8 mouse cellular contexts compared by ENCODE assay signal in genomic region chr16:78316849-78317248, GRCm38 (mm10). TPM values are rescaled to one million over a fixed set of nuclear protein-coding genes. Genes with fewer than 3 reads are reported as not detected.
DNase-seq lines count a peak whose midpoint lies in the region; ATAC-seq and TF ChIP-seq lines count a peak whose summit lies in the region.

No protein-coding gene starts in this region.

- no peak overlapping the region for H3K4me2 ChIP-seq in forebrain, embryonic 15.5 days (replicated peaks)
- H3K4me2 ChIP-seq in intestine, postnatal 0 days (replicated peaks; ENCODE audit: low read depth) = no peak overlapping the region
- H3K4me2 ChIP-seq in lung, embryonic 16.5 days (ENCODE audit: low read depth, low read length) = no peak overlapping the region

- TF ChIP-seq CTCF in intestine, postnatal 0 days (IDR thresholded peaks at IDR 0.05; ENCODE audit: low read depth) = peak; percentile 85

- no peaks in the 10 kb centered on the region for H3K27me3 ChIP-seq in forebrain, embryonic 15.5 days
- no peaks in the 10 kb centered on the region for H3K27me3 ChIP-seq in intestine, postnatal 0 days (replicated peaks; ENCODE audit: control insufficient read depth, insufficient read depth, low read length)
- H3K27me3 ChIP-seq in lung, embryonic 16.5 days (ENCODE audit: control insufficient read depth, insufficient read depth, low read depth, low read length) = no peaks in the 10 kb centered on the region

- intact Hi-C loops in heart, postnatal 25 days (cut with DNase I) = loop anchor here (2.0 kb wide), 1 partner anchor 118 kb away; no protein-coding TSS in a partner anchor

- no peak overlapping the region for H3K9ac ChIP-seq in forebrain, embryonic 15.5 days (replicated peaks)
- no peak overlapping the region for H3K9ac ChIP-seq in intestine, postnatal 0 days (ENCODE audit: low read depth, low read length)
- H3K9ac ChIP-seq in lung, embryonic 16.5 days (ENCODE audit: low read length) = no peak overlapping the region

- no peaks in the 10 kb centered on the region for H3K36me3 ChIP-seq in forebrain, embryonic 15.5 days
- no peaks in the 10 kb centered on the region for H3K36me3 ChIP-seq in intestine, postnatal 0 days (ENCODE audit: control insufficient read depth, insufficient read depth)
- no peaks in the 10 kb centered on the region for H3K36me3 ChIP-seq in lung, embryonic 16.5 days (ENCODE audit: control insufficient read depth, insufficient read depth, low read length)

- H3K9me3 ChIP-seq in forebrain, embryonic 15.5 days = no peaks in the 10 kb centered on the region
- no peaks in the 10 kb centered on the region for H3K9me3 ChIP-seq in intestine, postnatal 0 days (ENCODE audit: control insufficient read depth)
- no peaks in the 10 kb centered on the region for H3K9me3 ChIP-seq in lung, embryonic 16.5 days (ENCODE audit: control insufficient read depth, low read length)

- H3K4me1 ChIP-seq in forebrain, embryonic 15.5 days = peaks cover 36% of the 10 kb centered on the region
- no peaks in the 10 kb centered on the region for H3K4me1 ChIP-seq in intestine, postnatal 0 days (replicated peaks; ENCODE audit: control insufficient read depth, insufficient read depth, low read length)
- peaks cover 9% of the 10 kb centered on the region for H3K4me1 ChIP-seq in lung, embryonic 16.5 days (replicated peaks; ENCODE audit: control insufficient read depth, insufficient read depth, low read length)

- H3K27ac ChIP-seq in forebrain, embryonic 15.5 days (replicated peaks) = no peak overlapping the region
- H3K27ac ChIP-seq in intestine, postnatal 0 days (ENCODE audit: low read depth, low read length) = no peak overlapping the region
- H3K27ac ChIP-seq in lung, embryonic 16.5 days (ENCODE audit: low read length) = no peak overlapping the region

- WGBS in forebrain, embryonic 15.5 days = 81% methylated on average over 9 of the region's 9 CpGs
- 88% methylated on average over 9 of the region's 9 CpGs for WGBS in intestine, postnatal 0 days
- WGBS in lung, embryonic 16.5 days = 80% methylated on average over 9 of the region's 9 CpGs

- no peak overlapping the region for H3K4me3 ChIP-seq in forebrain, embryonic 15.5 days
- H3K4me3 ChIP-seq in intestine, postnatal 0 days (ENCODE audit: low read depth, low read length) = no peak overlapping the region
- H3K4me3 ChIP-seq in lung, embryonic 16.5 days (ENCODE audit: low read length) = no peak overlapping the region

- 0 out of 2 replicates have a peak, but pooled peaks have one; percentile 37 for ATAC-seq in forebrain, embryonic 15.5 days (replicated peaks)
- no peak for ATAC-seq in intestine, postnatal 0 days
- peak; percentile 52; the same call in 1 of the 2 replicates for ATAC-seq in lung, embryonic 16.5 days (ENCODE audit: low read depth)

- peak; percentile 80 for DNase-seq in heart, adult 11 months
- DNase-seq in heart, postnatal 25 days (ENCODE audit: low spot score) = no peak
- peak; percentile 1 for DNase-seq in 416B (ENCODE audit: low read depth)
- peak; percentile 13 for DNase-seq in adrenal gland, adult 8-10 months
- peak; percentile 57 for DNase-seq in right cerebral cortex, postnatal 4 days

RNA-seq across cellular contexts. Expression of gene Cxadr, which starts 15.6 kb away (rescaled TPM):
- 10 to 100 TPM; 52.4 to 55.6 TPM for total RNA-seq in heart, postnatal 25 days (2021)
- total RNA-seq in adrenal gland, adult 8-10 months (2022) = 10 to 100 TPM in 2 of 4 experiments, 1 to 10 TPM in 2; 2.0 to 18.4 (median 9.3) TPM
- 139 and 147 TPM in 2 replicates for polyA plus RNA-seq in forebrain, embryonic 15.5 days (2015; fragmentation: Nextera tagmentation; extraction: Ambion mirVana)
- polyA plus RNA-seq in intestine, postnatal 0 days (2015; fragmentation: Nextera tagmentation; extraction: Ambion mirVana) = 55.9 and 56.0 TPM in 2 replicates
- polyA plus RNA-seq in lung, embryonic 16.5 days (2015; fragmentation: Nextera tagmentation; extraction: Ambion mirVana) = 35.3 and 35.7 TPM in 2 replicates
